Mouse (Mus musculus) bone marrow, adult 2 months (tissue): Measurements from ENCODE around the gene Fezf2.

Experiments
- CTCF ChIP-seq: fragments of 200-500 bp; IDR thresholded peaks from 2 replicates; pipeline ENCODE4 v1.5.1; 2011; ENCODE audit warnings: low read length, control low read depth; ENCODE audit not compliant: control insufficient read depth, insufficient read depth
- POLR2A ChIP-seq: fragments of 200-500 bp; IDR thresholded peaks from 2 replicates; pipeline ENCODE4 v1.6.1; 2011; ENCODE audit warnings: low read depth, mild to moderate bottlenecking, control low read depth, low read length, borderline replicate concordance; ENCODE audit not compliant: control insufficient read depth

DNA sequence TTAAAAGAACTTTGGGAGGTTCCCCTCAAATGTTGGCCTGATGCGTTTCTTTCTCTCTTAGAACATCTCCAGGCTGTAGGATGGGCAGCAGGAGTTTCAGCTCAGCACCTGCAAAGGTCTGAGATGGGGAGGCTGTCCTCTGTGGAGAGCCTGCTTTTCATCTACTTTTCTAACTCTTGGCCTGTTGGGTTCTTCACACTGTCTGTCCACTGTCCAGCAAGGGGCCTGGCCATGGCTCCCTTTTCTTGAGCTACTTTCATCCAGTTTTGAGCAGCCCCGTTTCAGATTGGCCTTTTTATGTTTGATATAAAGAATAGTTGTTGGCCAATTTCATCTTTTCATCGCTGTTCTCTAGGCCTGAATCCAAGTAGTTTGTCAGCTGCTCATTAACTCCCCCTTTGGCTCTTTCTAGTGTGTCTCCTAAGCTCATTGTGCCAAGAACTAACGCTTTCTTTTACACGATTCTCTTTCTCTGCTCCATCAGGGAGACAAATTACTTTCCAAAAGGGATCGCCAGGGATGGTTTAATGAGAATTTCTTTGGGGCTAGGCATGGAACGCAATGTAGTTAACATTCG is 10.5 kb downstream of the Fezf2 start:
- TF ChIP-seq POLR2A (no peak), CTCF (no peak)
